Mouse (Mus musculus) limb, embryonic 14.5 days (tissue): ENCODE measurements around the gene Bcl2a1a. TPM values are rescaled to one million over a fixed set of nuclear protein-coding genes. Genes with fewer than 3 reads are reported as not detected.
"Not testable (repeated sequence)": the region's sequence is repeated elsewhere in the genome, so short reads cannot be mapped to it uniquely, and the experiment has no call there.

Experiments
- ATAC-seq: fragments of 200-750 bp; cut with Nextera tagmentation; 2 replicates; pipeline ENCODE4 v1.8.0; 2017; ENCODE audit warnings: low read depth, moderate number of reproducible peaks, moderate TSS enrichment; ENCODE audit not compliant: low FRiP score
- DNase-seq: peaks from one replicate; pipeline ENCODE4 v3.0.0-alpha.2; 2015; ENCODE audit warnings: low spot score
- H3K27ac ChIP-seq: fragments of 300-500 bp; sonication (generic); replicated peaks from 2 replicates; pipeline ENCODE4 v1.5.1; 2014; ENCODE audit warnings: low read depth, mild to moderate bottlenecking, low read length, moderate library complexity, mixed read lengths
- H3K27me3 ChIP-seq: fragments of 300-500 bp; sonication (generic); 2 replicates; pipeline ENCODE4 v1.6.1; 2014; ENCODE audit warnings: low read length, mixed read lengths; ENCODE audit not compliant: control insufficient read depth, insufficient read depth
- H3K36me3 ChIP-seq: fragments of 300-500 bp; sonication (generic); 2 replicates; pipeline ENCODE4 v1.6.1; 2014; ENCODE audit warnings: mild to moderate bottlenecking, low read length, moderate library complexity, mixed read lengths; ENCODE audit not compliant: control insufficient read depth, insufficient read depth
- H3K4me1 ChIP-seq: fragments of 300-500 bp; sonication (generic); 2 replicates; pipeline ENCODE4 v1.6.1; 2014; ENCODE audit warnings: antibody characterized with exemption, low read length, mixed read lengths; ENCODE audit not compliant: control insufficient read depth, insufficient read depth
- H3K4me2 ChIP-seq: fragments of 300-500 bp; sonication (generic); replicated peaks from 2 replicates; pipeline ENCODE4 v1.6.1; 2014; ENCODE audit warnings: low read depth, mild to moderate bottlenecking, low read length, moderate library complexity; ENCODE audit not compliant: severe bottlenecking
- H3K4me3 ChIP-seq: fragments of 300-500 bp; sonication (generic); replicated peaks from 2 replicates; pipeline ENCODE4 v1.5.1; 2014; ENCODE audit warnings: low read length
- H3K9ac ChIP-seq: fragments of 300-500 bp; sonication (generic); 2 replicates; pipeline ENCODE4 v1.6.1; 2014; ENCODE audit warnings: mild to moderate bottlenecking, low read depth, low read length, moderate library complexity; ENCODE audit not compliant: severe bottlenecking
- H3K9me3 ChIP-seq: fragments of 300-500 bp; sonication (generic); 2 replicates; pipeline ENCODE4 v1.6.1; 2016; ENCODE audit warnings: low read length; ENCODE audit not compliant: control insufficient read depth
- WGBS: fragments of 180-500 bp; shearing (Covaris S2); extraction: QIAGEN DNeasy Blood & Tissue Kit; methylation state at CpG from one replicate; pipeline ENCODE4 v1.1.7; 2014; 5-methylcytosine and 5-hydroxymethylcytosine counted together
- polyA plus RNA-seq, 2 experiments: library from polyadenylated mRNA; depleted of rRNA in 1 of 2; stranded (reverse) in 1 of 2; unstranded in 1 of 2; fragments of >200 nt; fragmentation: Nextera tagmentation in 1 of 2; extraction: Ambion mirVana in 1 of 2; gene quantifications; 2 replicates each; pipeline versions ENCODE4 v1.2.1 to v1.2.3; 2012 to 2014

The Bcl2a1a gene
- 0.13 and 0.36 TPM in 2 replicates for polyA plus RNA-seq (2012; rRNA removed)
- polyA plus RNA-seq (2014; fragmentation: Nextera tagmentation; extraction: Ambion mirVana), result not detected in 2 replicates

- not testable (repeated sequence) for H3K9ac ChIP-seq, H3K27me3 ChIP-seq, H3K9me3 ChIP-seq, ATAC-seq, DNase-seq, H3K27ac ChIP-seq, H3K4me2 ChIP-seq, H3K36me3 ChIP-seq, H3K4me3 ChIP-seq, H3K4me1 ChIP-seq
- 90% methylated on average over 5 of the region's 5 CpGs for WGBS
Measured at GRCm38 (mm10) chr9:88956670-88957153, at the start of gene Bcl2a1a. Bcl2a1a (plus strand) TSS chr9:88956900.

GRCm38 (mm10) chr9:88916576-88916975 lies 40.1 kb upstream of the Bcl2a1a start:
- not testable (repeated sequence) for H3K9ac ChIP-seq, H3K4me1 ChIP-seq, H3K9me3 ChIP-seq, H3K27ac ChIP-seq, DNase-seq, H3K36me3 ChIP-seq, H3K27me3 ChIP-seq, H3K4me2 ChIP-seq, ATAC-seq, H3K4me3 ChIP-seq
- 83% methylated on average over 4 of the region's 5 CpGs for WGBS

- H3K9me3 ChIP-seq, H3K9ac ChIP-seq, ATAC-seq, H3K4me1 ChIP-seq, DNase-seq, H3K4me3 ChIP-seq, H3K4me2 ChIP-seq, H3K27ac ChIP-seq, H3K36me3 ChIP-seq, H3K27me3 ChIP-seq: not testable (repeated sequence)
- WGBS, result 0% methylated on average over 1 of the region's 3 CpGs
Measured at GRCm38 (mm10) chr9:88938312-88938711, 18.4 kb upstream of the Bcl2a1a start.

GRCm38 (mm10) chr9:88951466-88951865 lies 5.2 kb upstream of the Bcl2a1a start:
- not testable (repeated sequence) for H3K4me1 ChIP-seq, H3K27ac ChIP-seq, DNase-seq, H3K36me3 ChIP-seq, H3K4me2 ChIP-seq, ATAC-seq, H3K9me3 ChIP-seq, H3K4me3 ChIP-seq, H3K27me3 ChIP-seq, H3K9ac ChIP-seq

- not testable (repeated sequence) for H3K4me3 ChIP-seq, H3K4me2 ChIP-seq, H3K27me3 ChIP-seq, DNase-seq, H3K36me3 ChIP-seq, ATAC-seq, H3K27ac ChIP-seq, H3K9me3 ChIP-seq, H3K4me1 ChIP-seq, H3K9ac ChIP-seq
Measured at GRCm38 (mm10) chr9:88953151-88953550, 3.5 kb upstream of the Bcl2a1a start.

GRCm38 (mm10) chr9:88955224-88955623 lies 1.5 kb upstream of the Bcl2a1a start:
- not testable (repeated sequence) for H3K27ac ChIP-seq, H3K4me3 ChIP-seq, H3K4me2 ChIP-seq, ATAC-seq, H3K9me3 ChIP-seq, H3K27me3 ChIP-seq, H3K9ac ChIP-seq, DNase-seq, H3K36me3 ChIP-seq, H3K4me1 ChIP-seq
- no CpG with 5 or more reads among the region's 1 CpGs for WGBS

- not testable (repeated sequence) for H3K27me3 ChIP-seq, H3K4me3 ChIP-seq, H3K27ac ChIP-seq, DNase-seq, ATAC-seq, H3K9ac ChIP-seq, H3K9me3 ChIP-seq, H3K36me3 ChIP-seq, H3K4me2 ChIP-seq, H3K4me1 ChIP-seq
- WGBS, result 90% methylated on average over 2 of the region's 4 CpGs
Measured at GRCm38 (mm10) chr9:88956035-88956434, 665 bp upstream of the Bcl2a1a start.
